ENCODE assay signal across 11 mouse cellular contexts in genomic region chr11:81005831-81006230, GRCm38 (mm10).
DNase-seq lines count a peak whose midpoint lies in the region; ATAC-seq and TF ChIP-seq lines count a peak whose summit lies in the region.
"Had no signal": no experiment of that assay in that cellular context is flagged by ENCODE, and none has a peak within 500 bp of the region (broad histone marks: within the 10 kb centered on the region; RNA-seq: fewer than 3 reads in every experiment).

No protein-coding gene starts in this region.

- ATAC-seq in lung, postnatal 0 days = no peak

- peak; percentile 6 to 32 for DNase-seq in adrenal gland, postnatal 36 days
- no peak for DNase-seq in adrenal gland, adult 8-10 months
- peak; percentile 43 for DNase-seq in lung, postnatal 0 days (ENCODE audit: low spot score)
- DNase-seq in lung, postnatal 4 days = no peak
- peak; percentile 62 for DNase-seq in ZHBTc4 (ENCODE audit: low read depth, low spot score)
- peak; percentile 2 for DNase-seq in liver, adult 2 months (ENCODE audit: extremely low read depth, low read depth, low spot score)
- DNase-seq in T-cell, adult 2 months (ENCODE audit: low spot score) = no peak
- no peak for DNase-seq in left cerebral cortex, adult 11 months (ENCODE audit: low spot score)
- DNase-seq: cerebellum, adult 2 months; thymus, adult 18-20 months had no signal

- H3K36me3 ChIP-seq in lung, postnatal 0 days (ENCODE audit: insufficient read depth, low read length) = no peaks in the 10 kb centered on the region
- no peaks in the 10 kb centered on the region for H3K36me3 ChIP-seq in liver, adult 2 months (ENCODE audit: control insufficient read depth, insufficient read depth, low read length)
- H3K36me3 ChIP-seq: lung, embryonic 15.5 days had no signal

- no peak for TF ChIP-seq EP300 in lung, postnatal 0 days (IDR thresholded peaks at IDR 0.05)

- H3K4me1 ChIP-seq in lung, postnatal 0 days (ENCODE audit: insufficient read depth, low read depth, low read length) = no peaks in the 10 kb centered on the region
- no peaks in the 10 kb centered on the region for H3K4me1 ChIP-seq in liver, adult 2 months (ENCODE audit: control insufficient read depth, insufficient read depth, low read length)
- H3K4me1 ChIP-seq: lung, embryonic 15.5 days had no signal

- H3K4me2 ChIP-seq in lung, postnatal 0 days (replicated peaks; ENCODE audit: low read depth, low read length) = no peak overlapping the region
- H3K4me2 ChIP-seq: lung, embryonic 15.5 days had no signal

- H3K4me3 ChIP-seq in lung, postnatal 0 days (ENCODE audit: low read depth, low read length) = no peak overlapping the region
- H3K4me3 ChIP-seq in liver, adult 2 months (ENCODE audit: insufficient read depth, low read depth, low read length) = no peak overlapping the region
- H3K4me3 ChIP-seq: lung, embryonic 15.5 days had no signal

- no peak for TF ChIP-seq POLR2A in liver, adult 2 months (IDR thresholded peaks at IDR 0.05; ENCODE audit: extremely low read depth, insufficient read depth, low read length)

- no peaks in the 10 kb centered on the region for H3K79me2 ChIP-seq in liver, adult 2 months (ENCODE audit: control insufficient read depth, insufficient read depth, low read length)

- TF ChIP-seq CTCF in lung, postnatal 0 days (IDR thresholded peaks at IDR 0.05) = no peak
- no peak for TF ChIP-seq CTCF in liver, adult 2 months (IDR thresholded peaks at IDR 0.05; ENCODE audit: low read depth, low read length)

- H3K27ac ChIP-seq in lung, postnatal 0 days (ENCODE audit: low read length) = no peak overlapping the region
- no peak overlapping the region for H3K27ac ChIP-seq in liver, adult 2 months (replicated peaks; ENCODE audit: insufficient read depth, low read depth, low read length)
- H3K27ac ChIP-seq: lung, embryonic 15.5 days had no signal

- H3K9me3 ChIP-seq in lung, postnatal 0 days (ENCODE audit: low read length) = no peaks in the 10 kb centered on the region
- H3K9me3 ChIP-seq: lung, embryonic 15.5 days had no signal

- no peaks in the 10 kb centered on the region for H3K27me3 ChIP-seq in lung, postnatal 0 days (replicated peaks; ENCODE audit: insufficient read depth, low read length)
- H3K27me3 ChIP-seq in liver, adult 2 months (ENCODE audit: control insufficient read depth, insufficient read depth, low read length) = no peaks in the 10 kb centered on the region
- H3K27me3 ChIP-seq: lung, embryonic 15.5 days had no signal

- WGBS in lung, postnatal 0 days = 50% methylated on average over 2 of the region's 2 CpGs
- WGBS in liver, adult 2 months = 41% methylated on average over 2 of the region's 2 CpGs

- no peak overlapping the region for H3K9ac ChIP-seq in lung, postnatal 0 days (replicated peaks; ENCODE audit: low read depth)
- no peak overlapping the region for H3K9ac ChIP-seq in liver, adult 2 months (ENCODE audit: low read depth, low read length)
- H3K9ac ChIP-seq: lung, embryonic 15.5 days had no signal

Comparison
In these comparisons a context has a peak if more than half of its experiments do, and no peak if none do; other contexts are left out.
1. DNase-seq: peak in adrenal gland, postnatal 36 days (2 of 2), lung, postnatal 0 days (single experiment), ZHBTc4 (single experiment) and liver, adult 2 months (single experiment); none in adrenal gland, adult 8-10 months (single experiment), lung, postnatal 4 days (0 of 2), T-cell, adult 2 months (single experiment) and left cerebral cortex, adult 11 months (single experiment).